Mouse (Mus musculus) MEL (cell line): ENCODE measurements around the gene Ttc41. TPM values are rescaled to one million over a fixed set of nuclear protein-coding genes. Genes with fewer than 3 reads are reported as not detected.

Source experiments
- KAT2A ChIP-seq: conservative IDR thresholded peaks from 2 replicates; pipeline ENCODE4 v1.6.1; 2012; ENCODE audit warnings: low read depth, low read length, improper control_type of control experiment, inconsistent platforms
- TCF12 ChIP-seq: IDR thresholded peaks from 2 replicates; pipeline ENCODE4 v1.6.1; 2014; ENCODE audit warnings: low read depth, mild to moderate bottlenecking, inconsistent platforms, low read length, improper control_type of control experiment, moderate library complexity
- polyA plus RNA-seq, 2 experiments: library from polyadenylated mRNA; stranded (reverse) in 1 of 2; unstranded in 1 of 2; fragments of >175 nt in 1 of 2; fragments of >200 nt in 1 of 2; gene quantifications; 2 replicates each; pipeline versions ENCODE4 v1.2.1 to v1.2.4; 2012; ENCODE audit warnings: low replicate concordance in 2 of 2, low read depth in 1 of 2; ENCODE audit not compliant: insufficient read length in 2 of 2, insufficient read depth in 1 of 2, missing spikeins in 1 of 2
- total RNA-seq: library from RNA; depleted of rRNA; stranded (reverse); fragments of 300-350 nt; gene quantifications from 2 replicates; pipeline ENCODE4 v1.2.3, GENCODE M21; 2012; rRNA removed

Ttc41 gene
- total and polyA plus RNA-seq, 3 experiments: 1.0 to 2.1 TPM; not detected in 1

DNA sequence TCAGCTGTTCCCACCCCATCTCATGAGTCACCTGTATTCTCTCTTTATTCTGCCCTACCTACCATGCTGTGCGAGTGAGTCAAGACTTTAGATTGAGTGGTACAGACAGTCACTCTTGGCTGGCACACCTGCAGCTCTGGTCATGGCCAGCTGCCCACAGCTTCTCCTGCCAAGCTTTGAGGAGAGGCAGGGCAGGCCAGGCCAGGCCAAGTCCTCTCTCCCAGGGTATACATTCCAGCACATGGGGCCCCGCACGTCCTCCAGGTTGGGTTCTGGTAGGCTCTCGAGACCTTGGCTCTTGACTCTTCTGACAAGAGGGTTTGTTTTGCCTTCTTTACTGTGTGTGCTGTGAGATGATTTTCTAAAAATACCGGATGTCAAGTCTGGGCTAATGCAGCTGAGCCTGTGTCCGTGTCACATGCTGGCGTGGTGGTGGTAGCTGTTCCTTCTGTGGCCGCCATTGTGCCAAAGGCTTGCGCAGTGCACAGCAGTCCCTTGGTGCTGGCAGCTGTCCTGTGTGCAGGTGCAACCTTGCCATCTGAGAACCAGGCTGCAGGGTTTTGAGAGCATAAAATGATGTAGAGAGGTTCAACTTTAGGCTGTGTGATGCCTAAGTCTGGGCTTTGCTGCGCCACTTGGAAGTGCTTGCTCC is 120.4 kb downstream of the Ttc41 start (continued):
- TF ChIP-seq TCF12 (no peak), KAT2A (no peak)

Other genes starting within 250 kb of the Ttc41 start
- not detected in 2 replicates for gene Syn3, start 206.9 kb upstream of the Ttc41 start, total RNA-seq
- gene Syn3, start 206.9 kb upstream of the Ttc41 start, polyA plus RNA-seq: under 1 TPM in 1 of 2 experiments, not detected in 1; 0.06 TPM
- gene Hsp90b1, start 302 bp upstream of the Ttc41 start, total RNA-seq: 404 and 420 TPM in 2 replicates
- gene Hsp90b1, start 302 bp upstream of the Ttc41 start, polyA plus RNA-seq: 100 to 1,000 TPM; 150 to 555 TPM
- 1.3 and 1.8 TPM in 2 replicates for gene Gm49358, start 58.2 kb downstream of the Ttc41 start, total RNA-seq
- gene Gm49358, start 58.2 kb downstream of the Ttc41 start, polyA plus RNA-seq: not detected
- 7.0 and 9.7 TPM in 2 replicates for gene Nt5dc3, start 73.2 kb downstream of the Ttc41 start, total RNA-seq
- 10 to 100 TPM in 1 of 2 experiments, not detected in 1; 15.6 TPM for gene Nt5dc3, start 73.2 kb downstream of the Ttc41 start, polyA plus RNA-seq